Mouse (Mus musculus) liver, embryonic 14.5 days (tissue): ENCODE measurements around the gene Maml3.

ENCODE experiments used
- CTCF ChIP-seq: IDR thresholded peaks from 2 replicates; pipeline ENCODE4 v1.5.1; 2016; ENCODE audit warnings: antibody characterized with exemption, low read depth, control low read depth
- EP300 ChIP-seq: IDR thresholded peaks from 2 replicates; pipeline ENCODE4 v1.6.1; 2016; ENCODE audit warnings: antibody characterized with exemption, low read depth

DNA sequence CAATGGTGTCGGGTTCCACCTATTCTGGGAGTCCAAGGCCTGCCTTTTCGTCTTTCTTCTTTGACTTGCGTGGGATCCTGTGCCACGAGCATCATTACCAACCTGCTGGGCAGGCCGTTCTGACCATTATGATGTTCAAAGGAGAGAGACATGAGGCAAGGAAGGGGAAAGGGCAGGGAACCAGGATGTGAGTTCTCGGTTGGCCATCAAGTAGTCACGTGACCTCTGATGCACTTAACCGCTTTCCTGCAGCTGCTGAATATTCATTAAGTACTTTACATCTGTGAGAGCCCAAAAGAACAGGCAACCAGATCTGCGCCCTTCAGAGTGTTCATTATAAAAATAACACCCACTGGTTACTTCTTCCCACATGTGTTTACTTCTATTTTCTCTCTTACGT lies 411.7 kb downstream of the Maml3 start:
- TF ChIP-seq CTCF, result no peak
- no peak for TF ChIP-seq EP300
